23 mouse cellular contexts compared by ENCODE assay signal in the genomic region with DNA sequence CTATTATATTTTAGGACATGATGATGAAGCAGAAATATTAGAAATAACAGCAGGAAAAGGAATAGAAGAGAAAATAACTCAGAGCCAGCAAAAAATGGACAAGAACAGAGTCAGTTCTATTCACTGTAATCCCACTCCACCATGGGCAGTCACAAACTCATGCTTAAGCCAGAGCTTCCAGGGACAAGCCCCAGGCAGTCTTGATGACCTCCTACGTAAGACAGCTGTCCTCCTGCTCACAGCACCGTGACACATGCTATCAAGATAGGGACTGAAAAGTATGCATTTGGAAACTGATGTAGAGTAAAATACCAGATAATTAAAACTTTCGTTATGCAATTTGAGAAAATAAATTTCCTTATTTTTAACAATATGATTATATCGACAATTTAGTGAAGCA.
"Had no signal": no experiment of that assay in that cellular context is flagged by ENCODE, and none has a peak within 500 bp of the region (broad histone marks: within the 10 kb centered on the region; RNA-seq: fewer than 3 reads in every experiment).

No protein-coding gene starts in this region.

- DNase-seq: gastrocnemius, adult 2 months; gastrocnemius, postnatal 10 days; gastrocnemius, postnatal 25 days; heart, adult 11 months; heart, adult 2 months; heart, postnatal 14 days; heart, postnatal 36 days; kidney, adult 11 months; kidney, adult 2 months; kidney, adult 9 months; kidney, postnatal 14 days; kidney, postnatal 36 days; layer of hippocampus, adult 9-11 months; layer of hippocampus, postnatal 36 days had no signal

- H3K36me3 ChIP-seq: heart, embryonic 13.5 days; heart, embryonic 15.5 days; hindbrain, embryonic 13.5 days; hindbrain, embryonic 15.5 days; kidney, embryonic 15.5 days; limb, embryonic 13.5 days; limb, embryonic 15.5 days; liver, embryonic 12.5 days had no signal

- H3K4me2 ChIP-seq: heart, embryonic 11.5 days; heart, embryonic 13.5 days; heart, embryonic 15.5 days; hindbrain, embryonic 13.5 days; hindbrain, embryonic 15.5 days; kidney, embryonic 15.5 days; limb, embryonic 13.5 days; limb, embryonic 15.5 days; liver, embryonic 12.5 days had no signal

- H3K27me3 ChIP-seq: heart, embryonic 13.5 days; heart, embryonic 15.5 days; hindbrain, embryonic 13.5 days; hindbrain, embryonic 15.5 days; kidney, embryonic 15.5 days; limb, embryonic 13.5 days; limb, embryonic 15.5 days; liver, embryonic 12.5 days had no signal

- H3K4me3 ChIP-seq: gastrocnemius, adult 2 months; heart, adult 2 months; heart, embryonic 13.5 days; heart, embryonic 15.5 days; hindbrain, embryonic 13.5 days; hindbrain, embryonic 15.5 days; kidney, embryonic 15.5 days; limb, embryonic 13.5 days; limb, embryonic 15.5 days; liver, embryonic 12.5 days had no signal
